In genomic region chr2:165176965-165177364, GRCm38 (mm10) we compare ENCODE assay signal across 15 mouse cellular contexts. TPM values are rescaled to one million over a fixed set of nuclear protein-coding genes. Genes with fewer than 3 reads are reported as not detected.
DNase-seq lines count a peak whose midpoint lies in the region; ATAC-seq lines count a peak whose summit lies in the region.
"Had no signal": no experiment of that assay in that cellular context is flagged by ENCODE, and none has a peak within 500 bp of the region (broad histone marks: within the 10 kb centered on the region; RNA-seq: fewer than 3 reads in every experiment).

No protein-coding gene starts in this region.

- H3K27ac ChIP-seq in neural tube, embryonic 11.5 days (ENCODE audit: low read depth, low read length): no peak overlapping the region
- H3K27ac ChIP-seq in hindbrain, embryonic 10.5 days: peak overlapping the region; percentile 62
- H3K27ac ChIP-seq in limb, embryonic 11.5 days (replicated peaks; ENCODE audit: low read depth, low read length): no peak overlapping the region
- H3K27ac ChIP-seq in neural tube, embryonic 14.5 days (ENCODE audit: low read depth, low read length): peak overlapping the region; percentile 12; the same call in 1 of the 2 replicates
- H3K27ac ChIP-seq: heart, embryonic 13.5 days; limb, embryonic 13.5 days; macrophage had no signal

- no peaks in the 10 kb centered on the region for H3K36me3 ChIP-seq in neural tube, embryonic 11.5 days (ENCODE audit: control insufficient read depth, insufficient read depth, low read length)
- no peaks in the 10 kb centered on the region for H3K36me3 ChIP-seq in hindbrain, embryonic 10.5 days
- no peaks in the 10 kb centered on the region for H3K36me3 ChIP-seq in limb, embryonic 11.5 days (ENCODE audit: control insufficient read depth, insufficient read depth, low read length)
- H3K36me3 ChIP-seq in neural tube, embryonic 14.5 days (ENCODE audit: control insufficient read depth, insufficient read depth, low read length): no peaks in the 10 kb centered on the region
- H3K36me3 ChIP-seq: heart, embryonic 13.5 days; limb, embryonic 13.5 days had no signal

- peaks cover 15% of the 10 kb centered on the region for H3K4me1 ChIP-seq in neural tube, embryonic 11.5 days (ENCODE audit: control insufficient read depth, insufficient read depth, low read length)
- H3K4me1 ChIP-seq in hindbrain, embryonic 10.5 days (replicated peaks): peaks cover 30% of the 10 kb centered on the region
- peaks cover 33% of the 10 kb centered on the region for H3K4me1 ChIP-seq in limb, embryonic 11.5 days (ENCODE audit: control insufficient read depth, insufficient read depth, low read length)
- peaks cover 15% of the 10 kb centered on the region for H3K4me1 ChIP-seq in neural tube, embryonic 14.5 days (ENCODE audit: control insufficient read depth, insufficient read depth, low read length)
- H3K4me1 ChIP-seq: heart, embryonic 13.5 days had no signal

- 14% methylated on average over 9 of the region's 9 CpGs for WGBS in neural tube, embryonic 11.5 days
- WGBS in hindbrain, embryonic 10.5 days: 23% methylated on average over 9 of the region's 9 CpGs
- WGBS in limb, embryonic 11.5 days: 18% methylated on average over 9 of the region's 9 CpGs
- WGBS in neural tube, embryonic 14.5 days: 5% methylated on average over 9 of the region's 9 CpGs

- peaks cover 37% of the 10 kb centered on the region for H3K27me3 ChIP-seq in neural tube, embryonic 11.5 days (ENCODE audit: control insufficient read depth, insufficient read depth, low read length)
- peaks cover 88% of the 10 kb centered on the region for H3K27me3 ChIP-seq in hindbrain, embryonic 10.5 days (ENCODE audit: insufficient read depth, poor library complexity, severe bottlenecking)
- peaks cover 60% of the 10 kb centered on the region for H3K27me3 ChIP-seq in limb, embryonic 11.5 days (ENCODE audit: control insufficient read depth, insufficient read depth, low read length)
- H3K27me3 ChIP-seq in neural tube, embryonic 14.5 days (ENCODE audit: control insufficient read depth, insufficient read depth, low read length): peaks cover 15% of the 10 kb centered on the region

- no peak overlapping the region for H3K9ac ChIP-seq in neural tube, embryonic 11.5 days (ENCODE audit: low read length)
- no peak overlapping the region for H3K9ac ChIP-seq in limb, embryonic 11.5 days (ENCODE audit: low read length)
- peak overlapping the region; percentile 4; the same call in 1 of the 2 replicates for H3K9ac ChIP-seq in neural tube, embryonic 14.5 days (replicated peaks; ENCODE audit: low read depth, low read length)
- H3K9ac ChIP-seq: heart, embryonic 13.5 days; limb, embryonic 13.5 days had no signal

- DNase-seq in neural tube, embryonic 11.5 days (ENCODE audit: low spot score): peak; percentile 54
- DNase-seq in neural tube, embryonic 10.5 days (ENCODE audit: extremely low spot score, low spot score): no peak
- no peak for DNase-seq in hindbrain, embryonic 10.5 days (ENCODE audit: low spot score)
- peak; percentile 57 for DNase-seq in limb, embryonic 11.5 days (ENCODE audit: low spot score)
- DNase-seq in adrenal gland, adult 8-10 months: no peak
- no peak for DNase-seq in kidney, adult 9 months
- no peak for DNase-seq in thymus, adult 18-20 months
- DNase-seq: cerebellum, adult 18-20 months; kidney, adult 8-10 months had no signal

- peak; percentile 50; the same call in 1 of the 2 replicates for ATAC-seq in neural tube, embryonic 11.5 days (ENCODE audit: insufficient read depth, low FRiP score, low TSS enrichment)
- no peak for ATAC-seq in limb, embryonic 11.5 days (ENCODE audit: insufficient number of reproducible peaks, low FRiP score, low TSS enrichment, low read depth)
- peak; percentile 45; the same call in 1 of the 2 replicates for ATAC-seq in neural tube, embryonic 14.5 days (ENCODE audit: low read depth)

- no peak overlapping the region for H3K4me2 ChIP-seq in neural tube, embryonic 11.5 days (ENCODE audit: low read depth)
- peak overlapping the region; percentile 16; the same call in 1 of the 2 replicates for H3K4me2 ChIP-seq in limb, embryonic 11.5 days (ENCODE audit: low read depth, severe bottlenecking)
- no peak overlapping the region for H3K4me2 ChIP-seq in neural tube, embryonic 14.5 days (ENCODE audit: low read depth, low read length)
- H3K4me2 ChIP-seq: heart, embryonic 13.5 days; limb, embryonic 13.5 days had no signal

- no peaks in the 10 kb centered on the region for H3K9me3 ChIP-seq in neural tube, embryonic 11.5 days (ENCODE audit: control insufficient read depth, low read length)
- H3K9me3 ChIP-seq in hindbrain, embryonic 10.5 days: no peaks in the 10 kb centered on the region
- H3K9me3 ChIP-seq in limb, embryonic 11.5 days (ENCODE audit: control insufficient read depth, low read length): no peaks in the 10 kb centered on the region
- H3K9me3 ChIP-seq in neural tube, embryonic 14.5 days (ENCODE audit: control insufficient read depth, low read length): no peaks in the 10 kb centered on the region
- H3K9me3 ChIP-seq: heart, embryonic 13.5 days; limb, embryonic 13.5 days had no signal

- H3K4me3 ChIP-seq in neural tube, embryonic 11.5 days (ENCODE audit: low read depth, low read length): no peak overlapping the region
- H3K4me3 ChIP-seq in hindbrain, embryonic 10.5 days: no peak overlapping the region
- no peak overlapping the region for H3K4me3 ChIP-seq in limb, embryonic 11.5 days (ENCODE audit: low read depth, low read length)
- H3K4me3 ChIP-seq in neural tube, embryonic 14.5 days (ENCODE audit: low read depth, low read length): no peak overlapping the region
- H3K4me3 ChIP-seq: heart, embryonic 13.5 days; limb, embryonic 13.5 days had no signal

RNA-seq across cellular contexts. Expression of gene Cdh22, which starts 57.7 kb away (rescaled TPM):
- 3.1 and 3.4 TPM in 2 replicates for polyA plus RNA-seq in neural tube, embryonic 11.5 days (2014; fragmentation: Nextera tagmentation; extraction: Ambion mirVana)
- 4.4 and 8.7 TPM in 2 replicates for polyA plus RNA-seq in hindbrain, embryonic 10.5 days (2016; fragmentation: Nextera tagmentation; extraction: Ambion mirVana)
- 1.1 TPM in 2 replicates for polyA plus RNA-seq in limb, embryonic 11.5 days (2014; fragmentation: Nextera tagmentation; extraction: Ambion mirVana)
- polyA plus RNA-seq in neural tube, embryonic 14.5 days (2014; fragmentation: Nextera tagmentation; extraction: Ambion mirVana): 9.0 and 10.5 TPM in 2 replicates
- 1 to 10 TPM; 1.8 to 3.5 (median 2.5) TPM for total RNA-seq in adrenal gland, adult 8-10 months (2022)
- polyA plus RNA-seq: gonadal fat pad, adult 2 months; liver, embryonic 16.5 days; macrophage had no signal

Comparison
In these comparisons a context has a peak if more than half of its experiments do, and no peak if none do; other contexts are left out.
1. DNase-seq: peak in neural tube, embryonic 11.5 days (single experiment) and limb, embryonic 11.5 days (single experiment); none in neural tube, embryonic 10.5 days (single experiment), hindbrain, embryonic 10.5 days (single experiment), adrenal gland, adult 8-10 months (single experiment), kidney, adult 9 months (single experiment) and thymus, adult 18-20 months (0 of 2).
2. H3K27ac ChIP-seq: peak in hindbrain, embryonic 10.5 days (single experiment) and neural tube, embryonic 14.5 days (single experiment); none in neural tube, embryonic 11.5 days (single experiment) and limb, embryonic 11.5 days (single experiment).